Mouse (Mus musculus) megakaryocyte, embryonic 14.5 days (primary cell): ENCODE measurements at regions not wholly inside any gene's neighbourhood (a gene's known extent, or its start where the extent isn't known, plus 50 kb on each side); places are given as distances from the start of the nearest gene placed in this dataset.

Experiments
- H3K27me3 ChIP-seq: replicated peaks from 2 replicates; pipeline ENCODE3; 2012; ENCODE audit warnings: inconsistent platforms
- H3K36me3 ChIP-seq: replicated peaks from 2 replicates; pipeline ENCODE3; 2012; ENCODE audit warnings: low read length, inconsistent platforms, mixed read lengths
- H3K4me1 ChIP-seq: 2 replicates; pipeline ENCODE4 v1.6.1; 2012; ENCODE audit warnings: inconsistent platforms
- H3K4me3 ChIP-seq: replicated peaks from 2 replicates; pipeline ENCODE3; 2012; ENCODE audit warnings: moderate library complexity, mild to moderate bottlenecking, inconsistent platforms
- H3K9me3 ChIP-seq: 2 replicates; pipeline ENCODE4 v1.6.1; 2012; ENCODE audit warnings: inconsistent platforms
- FLI1 ChIP-seq: IDR thresholded peaks from 2 replicates; pipeline ENCODE4 v1.6.1; 2012; ENCODE audit warnings: low read length, inconsistent platforms, mixed read lengths
- GATA1 ChIP-seq: IDR thresholded peaks from 3 replicates; pipeline ENCODE4 v1.6.1; 2012; ENCODE audit warnings: mixed read lengths, low read length, inconsistent platforms, borderline replicate concordance

DNA sequence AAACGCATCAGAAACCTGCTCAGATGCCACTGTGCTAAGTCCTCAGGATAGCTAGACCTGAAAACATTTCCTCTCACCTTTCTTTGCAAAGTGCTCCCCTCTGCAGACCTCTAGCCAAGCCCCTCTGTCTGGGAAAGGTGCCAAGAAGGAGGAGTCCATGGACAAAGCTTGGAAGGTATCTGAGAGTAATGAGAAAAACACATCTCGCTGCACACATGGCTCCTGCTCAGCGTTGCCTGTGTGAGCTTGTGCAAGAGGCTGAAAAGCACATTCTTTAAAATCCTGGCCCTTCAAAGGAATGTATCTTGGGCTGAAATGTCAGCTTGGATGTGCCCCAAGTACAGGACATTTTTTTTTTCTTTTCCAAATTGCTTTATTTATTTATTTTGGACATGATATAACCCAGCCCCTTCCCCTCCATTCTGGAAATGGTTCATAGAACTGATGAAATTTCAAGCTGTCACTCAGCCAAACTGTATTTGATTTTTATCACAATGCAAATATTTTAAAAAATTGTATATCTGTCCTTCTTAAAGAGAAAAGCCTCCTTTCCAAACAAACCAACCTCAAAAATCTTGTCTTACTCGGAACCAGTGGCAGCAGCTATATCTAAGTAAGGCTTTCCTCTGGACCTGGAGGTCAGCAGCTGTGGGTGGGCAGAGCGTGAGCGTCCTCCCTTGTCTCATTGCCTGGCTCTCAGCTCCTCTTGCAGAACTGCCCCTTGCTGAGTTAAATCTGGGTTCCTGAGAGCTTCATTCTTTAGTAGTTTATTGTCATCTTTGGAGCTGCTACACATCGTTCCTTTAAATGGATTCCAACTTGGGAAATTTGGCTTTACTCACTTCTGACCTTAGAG lies 119.4 kb upstream of the Klhl29 start:
- TF ChIP-seq FLI1, result no peak
- TF ChIP-seq GATA1, result no peak
- no peaks in the 10 kb centered on the region for H3K27me3 ChIP-seq

DNA sequence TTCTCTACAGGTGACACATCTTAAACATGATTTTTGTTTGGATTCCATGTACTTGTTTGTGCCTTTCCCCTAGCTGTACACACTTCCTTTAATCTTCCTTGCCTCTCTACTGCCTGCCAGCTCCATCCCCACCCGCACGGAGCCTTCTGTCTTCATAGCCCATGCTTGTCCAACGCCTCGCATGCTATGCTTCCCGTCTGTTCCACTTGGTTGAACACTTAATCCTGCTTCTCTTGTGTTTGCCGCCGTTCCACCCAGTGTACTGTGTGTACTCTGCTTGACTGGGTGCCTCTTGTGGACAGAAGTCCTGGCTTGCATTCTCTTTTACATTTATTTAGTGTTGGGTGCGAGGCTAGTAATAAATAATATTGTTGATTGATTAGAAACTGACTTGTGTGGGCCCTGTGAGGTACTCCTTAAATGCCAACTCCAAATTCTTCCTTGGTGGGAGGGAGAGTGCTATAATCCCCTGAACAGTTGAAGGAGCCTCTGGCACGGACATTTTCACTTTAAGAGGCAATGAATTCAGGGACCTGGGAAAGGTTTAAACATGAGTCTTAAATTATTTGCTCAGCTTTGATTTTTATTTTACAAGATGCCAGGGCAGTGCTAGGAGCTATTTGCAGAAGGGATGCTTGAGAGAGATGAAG lies 88.9 kb upstream of the Klhl29 start:
- H3K36me3 ChIP-seq, result no peaks in the 10 kb centered on the region
- no peaks in the 10 kb centered on the region for H3K4me1 ChIP-seq
- H3K27me3 ChIP-seq, result no peaks in the 10 kb centered on the region
- H3K4me3 ChIP-seq, result no peak overlapping the region
- H3K9me3 ChIP-seq, result 0 out of 2 replicates have a peak, but pooled peaks cover 2% of the 10 kb centered on the region
- TF ChIP-seq FLI1 (no peak), GATA1 (no peak)

More for the DNA sequence above, 119.4 kb upstream of the Klhl29 start:
- H3K4me1 ChIP-seq, result no peaks in the 10 kb centered on the region
- H3K36me3 ChIP-seq, result no peaks in the 10 kb centered on the region
- H3K9me3 ChIP-seq, result no peaks in the 10 kb centered on the region; the same call in 1 of the 2 replicates
- H3K4me3 ChIP-seq, result no peak overlapping the region

DNA sequence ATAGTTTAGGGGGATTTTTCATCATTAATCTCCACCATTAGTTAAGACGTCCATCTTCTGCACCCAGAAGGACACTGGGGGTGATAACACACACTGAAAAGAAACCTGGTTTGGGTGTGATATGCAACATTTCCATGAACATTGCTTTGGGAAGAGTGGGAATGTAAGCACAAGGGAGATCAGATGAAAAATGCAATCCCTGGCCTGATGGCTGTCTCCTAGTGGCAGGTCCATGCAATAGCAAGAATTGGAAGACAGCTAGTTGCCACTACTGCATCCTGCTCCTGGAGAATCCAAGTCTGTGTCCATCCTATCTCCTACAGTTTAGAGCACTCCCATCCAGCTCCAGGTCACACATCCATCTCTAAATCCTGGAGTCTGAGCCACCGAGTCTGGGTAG lies 77.7 kb upstream of the Klhl29 start:
- H3K4me1 ChIP-seq, result no peaks in the 10 kb centered on the region
- no peak for TF ChIP-seq FLI1
- TF ChIP-seq GATA1, result no peak
- H3K9me3 ChIP-seq, result peaks cover 9% of the 10 kb centered on the region; the same call in 1 of the 2 replicates
- no peaks in the 10 kb centered on the region for H3K36me3 ChIP-seq
- H3K4me3 ChIP-seq, result no peak overlapping the region
- H3K27me3 ChIP-seq, result no peaks in the 10 kb centered on the region

DNA sequence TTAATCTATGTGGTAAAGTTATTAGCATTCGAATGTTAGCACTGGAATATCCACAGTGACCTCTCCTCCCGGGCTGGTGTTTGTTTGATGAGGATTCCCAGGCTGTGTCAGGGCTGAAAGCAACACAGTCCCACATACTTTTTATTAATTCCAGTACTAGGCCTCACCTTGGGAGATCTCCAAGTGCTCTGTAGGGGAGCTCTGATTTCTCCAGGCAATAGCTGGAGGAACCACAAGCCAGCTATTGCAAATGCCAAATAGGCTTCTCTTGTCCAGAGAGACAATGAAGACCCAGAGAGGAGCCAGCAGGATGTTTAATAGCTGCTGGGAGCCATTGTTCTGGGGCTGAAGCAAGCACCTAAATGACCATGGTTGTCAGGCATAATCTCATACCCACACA lies 68.2 kb upstream of the Klhl29 start:
- Histone ChIP-seq H3K4me1 (no peaks in the 10 kb centered on the region), H3K9me3 (peaks cover 25% of the 10 kb centered on the region), H3K27me3 (no peaks in the 10 kb centered on the region), H3K4me3 (no peak overlapping the region), H3K36me3 (no peaks in the 10 kb centered on the region)
- no peak for TF ChIP-seq FLI1
- no peak for TF ChIP-seq GATA1

DNA sequence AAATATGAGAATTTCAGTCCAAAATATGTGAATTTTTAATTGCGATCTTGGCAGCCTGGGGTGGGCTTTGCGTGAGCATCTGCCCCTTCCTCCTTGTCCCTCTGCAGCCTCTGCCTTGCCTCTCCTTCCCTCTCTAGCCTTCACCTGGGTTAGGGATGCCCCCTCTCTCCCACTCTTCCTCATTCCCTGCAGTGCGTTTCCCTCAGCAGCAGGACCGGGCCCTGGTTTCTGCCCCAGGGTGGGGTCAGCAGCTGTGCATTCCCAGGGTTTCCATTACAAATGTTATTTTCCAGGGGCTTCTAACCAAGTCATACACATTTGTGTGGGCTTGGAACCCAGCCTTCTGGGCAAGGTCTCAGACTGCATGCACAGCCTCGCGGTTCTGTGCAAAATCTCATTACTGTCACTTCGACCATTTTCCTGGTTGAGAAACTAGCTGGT lies 67.6 kb upstream of the Klhl29 start:
- no peaks in the 10 kb centered on the region for H3K36me3 ChIP-seq
- H3K27me3 ChIP-seq, result no peaks in the 10 kb centered on the region
- H3K4me3 ChIP-seq, result peak overlapping the region; percentile 42
- no peak for TF ChIP-seq FLI1
- no peak for TF ChIP-seq GATA1
- peaks cover 25% of the 10 kb centered on the region for H3K9me3 ChIP-seq
- no peaks in the 10 kb centered on the region for H3K4me1 ChIP-seq

DNA sequence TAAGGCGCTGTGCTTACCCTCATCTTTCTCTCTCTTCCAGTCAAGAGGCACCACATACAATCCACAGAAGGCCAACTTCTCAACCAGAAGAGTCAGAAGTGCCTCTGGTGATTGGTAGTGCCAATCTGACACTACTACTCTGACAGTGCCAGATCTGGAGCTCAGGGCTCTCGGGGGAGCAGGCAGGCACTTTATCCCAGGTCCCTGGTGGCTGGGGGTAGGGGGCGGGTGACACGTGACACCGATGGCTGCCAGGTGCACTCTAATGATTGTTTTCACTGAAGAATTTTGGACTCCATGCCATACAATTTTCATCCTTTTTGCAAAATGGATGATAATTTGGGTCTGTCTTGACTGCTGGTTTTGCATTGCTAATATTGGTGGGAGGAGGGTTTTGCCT lies 67.2 kb upstream of the Klhl29 start:
- H3K36me3 ChIP-seq, result no peaks in the 10 kb centered on the region
- no peaks in the 10 kb centered on the region for H3K4me1 ChIP-seq
- no peaks in the 10 kb centered on the region for H3K27me3 ChIP-seq
- H3K4me3 ChIP-seq, result no peak overlapping the region
- H3K9me3 ChIP-seq, result peaks cover 21% of the 10 kb centered on the region
- TF ChIP-seq FLI1 (no peak), GATA1 (no peak)

DNA sequence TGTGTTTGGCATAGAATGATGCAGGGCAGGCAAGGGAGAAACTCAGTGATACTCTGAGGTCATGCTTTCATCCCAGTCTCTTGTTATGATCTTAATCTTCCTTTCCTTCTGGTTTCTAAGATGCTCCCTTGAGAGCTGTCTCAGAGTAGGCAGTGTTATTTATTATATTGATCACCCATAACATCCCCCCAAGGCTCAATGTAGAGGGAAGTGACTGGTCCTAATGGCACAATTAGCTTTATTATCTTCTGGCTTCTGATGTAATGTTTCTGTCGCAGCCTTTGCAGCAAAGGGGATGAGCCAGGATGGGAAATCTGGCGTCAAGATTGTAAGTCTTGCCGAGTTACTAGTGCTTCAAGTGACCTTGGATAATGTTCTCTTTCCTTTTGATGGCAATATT lies 65.0 kb upstream of the Klhl29 start:
- no peaks in the 10 kb centered on the region for H3K27me3 ChIP-seq
- no peaks in the 10 kb centered on the region for H3K4me1 ChIP-seq
- peaks cover 10% of the 10 kb centered on the region; the same call in 1 of the 2 replicates for H3K9me3 ChIP-seq
- no peaks in the 10 kb centered on the region for H3K36me3 ChIP-seq
- no peak overlapping the region for H3K4me3 ChIP-seq
- TF ChIP-seq GATA1 (no peak), FLI1 (no peak)

DNA sequence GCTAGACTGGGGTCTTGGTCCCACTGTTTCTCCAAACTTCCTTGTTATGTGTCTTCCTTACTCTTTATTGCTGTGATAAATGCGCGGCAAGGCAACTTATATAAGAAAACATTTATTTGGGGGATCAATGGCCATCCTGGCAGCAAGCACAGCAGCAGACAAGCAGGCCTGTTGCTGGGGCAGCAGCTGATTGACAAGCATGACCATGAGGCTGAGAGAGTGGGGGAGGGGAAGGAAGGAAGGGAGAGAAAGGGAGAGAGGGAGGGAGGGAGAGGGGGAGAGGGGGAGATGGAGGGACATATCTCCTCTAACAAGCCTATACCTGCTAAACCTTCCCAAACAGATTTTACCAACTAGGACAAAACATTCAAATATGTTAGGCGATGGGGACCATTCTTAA lies 60.4 kb upstream of the Klhl29 start:
- H3K9me3 ChIP-seq, result peaks cover 9% of the 10 kb centered on the region; the same call in 1 of the 2 replicates
- H3K4me3 ChIP-seq, result no peak overlapping the region
- H3K36me3 ChIP-seq, result no peaks in the 10 kb centered on the region
- TF ChIP-seq GATA1 (no peak), FLI1 (no peak)
- no peaks in the 10 kb centered on the region for H3K4me1 ChIP-seq
- no peaks in the 10 kb centered on the region for H3K27me3 ChIP-seq

DNA sequence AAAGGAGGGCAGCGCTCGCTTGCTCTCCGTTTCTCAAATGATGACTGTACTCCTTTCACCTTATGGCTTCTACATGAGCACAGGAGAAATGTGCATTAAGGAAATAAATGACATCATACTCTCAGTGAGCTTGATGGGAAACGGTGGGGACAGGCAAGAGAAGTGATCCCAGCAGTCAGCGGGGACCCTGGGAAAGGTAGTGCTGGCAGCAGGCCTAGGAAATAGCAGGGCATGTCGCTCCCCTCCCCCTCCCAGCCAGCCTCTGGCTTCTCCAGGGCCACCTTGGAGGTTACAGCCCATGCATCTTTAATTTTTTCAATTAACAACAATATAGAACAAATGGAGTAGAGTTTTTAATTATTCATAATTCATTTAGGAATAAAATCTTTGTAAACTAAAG lies 58.6 kb upstream of the Klhl29 start:
- Histone ChIP-seq H3K4me1 (no peaks in the 10 kb centered on the region), H3K9me3 (peaks cover 9% of the 10 kb centered on the region; the same call in 1 of the 2 replicates), H3K36me3 (no peaks in the 10 kb centered on the region), H3K4me3 (no peak overlapping the region), H3K27me3 (no peaks in the 10 kb centered on the region)
- TF ChIP-seq FLI1 (no peak), GATA1 (no peak)

DNA sequence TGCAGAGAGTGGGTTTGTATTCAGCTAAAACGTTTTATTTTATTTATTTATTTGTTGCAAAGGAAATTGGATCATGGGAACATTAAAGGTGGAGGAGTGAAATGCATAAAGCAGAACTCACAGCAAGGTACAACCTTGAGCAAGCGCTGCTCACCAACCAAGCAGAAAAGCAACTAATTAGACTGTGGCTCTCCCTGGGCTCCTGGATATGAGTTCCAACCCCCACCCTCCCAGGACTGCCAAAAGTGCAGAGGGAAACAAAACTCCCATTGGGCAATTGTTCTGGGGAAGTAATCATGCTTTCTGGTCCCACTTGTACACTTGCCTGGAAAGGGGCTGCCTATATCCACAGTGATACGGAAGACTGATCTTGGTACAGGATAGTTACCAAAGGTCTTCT lies 57.2 kb upstream of the Klhl29 start:
- Histone ChIP-seq H3K9me3 (peaks cover 9% of the 10 kb centered on the region; the same call in 1 of the 2 replicates), H3K4me1 (no peaks in the 10 kb centered on the region), H3K4me3 (no peak overlapping the region), H3K36me3 (no peaks in the 10 kb centered on the region), H3K27me3 (no peaks in the 10 kb centered on the region)
- TF ChIP-seq FLI1 (no peak), GATA1 (no peak)

DNA sequence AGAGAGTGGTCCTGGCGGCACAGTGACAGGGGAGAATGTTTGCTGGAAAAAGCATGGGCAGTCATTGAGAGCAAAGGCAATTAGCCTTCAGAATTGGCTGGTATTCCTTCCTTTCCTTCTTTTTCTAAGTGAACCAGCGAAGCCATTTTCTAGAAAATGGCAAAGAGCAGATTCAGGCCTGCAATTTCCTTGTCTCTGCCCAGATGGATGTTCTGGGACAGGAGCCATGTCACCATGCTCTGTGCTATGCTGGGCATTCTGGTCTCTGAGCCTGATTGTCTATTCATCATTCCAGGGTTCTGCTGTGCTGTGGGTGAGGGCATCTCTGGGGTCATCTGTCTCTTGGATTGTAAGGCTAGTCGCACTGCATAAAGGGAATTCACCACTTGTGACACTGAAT lies 53.3 kb upstream of the Klhl29 start:
- no peaks in the 10 kb centered on the region for H3K4me1 ChIP-seq
- no peaks in the 10 kb centered on the region for H3K27me3 ChIP-seq
- no peaks in the 10 kb centered on the region for H3K36me3 ChIP-seq
- H3K9me3 ChIP-seq, result peaks cover 20% of the 10 kb centered on the region; the same call in 1 of the 2 replicates
- TF ChIP-seq FLI1 (no peak), GATA1 (no peak)
- H3K4me3 ChIP-seq, result no peak overlapping the region
